Mouse (Mus musculus): ENCODE data around the gene Slc35a2. TPM values are rescaled to one million over a fixed set of nuclear protein-coding genes. Genes with fewer than 3 reads are reported as not detected.

Gene Slc35a2
- polyA plus RNA-seq (2015; fragmentation: Nextera tagmentation; extraction: Ambion mirVana): 45.0 and 47.0 TPM in 2 replicates

DNA sequence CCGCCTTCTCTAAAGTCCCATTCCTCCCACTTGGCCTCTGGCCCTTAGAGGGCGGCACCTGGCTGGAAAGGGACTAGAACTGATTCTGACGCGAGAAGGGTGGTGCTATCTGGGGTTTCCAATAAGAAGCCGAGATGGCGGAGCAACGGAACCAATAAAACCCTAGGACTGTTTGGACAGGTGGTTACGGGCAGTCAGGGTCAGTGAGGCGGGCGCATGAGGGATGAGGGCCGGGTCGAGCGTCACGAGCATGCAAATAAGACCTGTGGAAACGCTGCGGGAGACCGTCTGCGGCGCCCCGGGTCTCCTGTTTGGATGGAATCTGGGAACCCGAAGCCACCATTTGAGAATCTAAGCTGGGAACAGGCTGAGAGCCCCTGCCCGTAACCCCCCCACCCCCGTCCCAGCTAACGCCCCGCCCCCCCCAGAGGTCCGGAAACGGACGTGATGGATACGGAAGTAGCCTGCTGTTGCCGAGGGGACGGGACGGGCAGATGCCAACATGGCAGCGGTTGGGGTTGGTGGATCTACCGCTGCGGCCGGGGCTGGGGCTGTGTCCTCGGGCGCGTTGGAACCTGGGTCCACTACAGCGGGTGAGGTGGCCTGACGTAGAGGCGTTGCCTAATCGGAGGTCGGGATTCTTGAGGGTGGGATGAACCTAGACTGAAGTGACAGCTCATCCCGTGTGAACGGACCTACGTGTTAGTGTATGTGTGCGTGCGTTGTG, at the start of gene Slc35a2:
Gene Slc35a2, plus strand, starts transcription at position 188 of the 727 bp plus-strand sequence.
- H3K27ac ChIP-seq (ENCODE audit: low read length): peak within 1 kb of the TSS; percentile 91
- H3K27me3 ChIP-seq (ENCODE audit: control insufficient read depth, insufficient read depth, low read length): no peaks in the 10 kb centered on the region
- no peaks in the 10 kb centered on the region for H3K9me3 ChIP-seq (replicated peaks; ENCODE audit: control insufficient read depth, low read length)
- H3K36me3 ChIP-seq (ENCODE audit: control insufficient read depth, insufficient read depth, low read length): no peaks in the 10 kb centered on the region
- H3K4me3 ChIP-seq (replicated peaks; ENCODE audit: low read length): peak within 1 kb of the TSS; percentile 63
- H3K9ac ChIP-seq (ENCODE audit: low read length): peak within 1 kb of the TSS; percentile 63
- ATAC-seq (ENCODE audit: insufficient read depth, low FRiP score): peak; percentile 95
- 12% methylated on average over 49 of the region's 49 CpGs for WGBS
- H3K4me2 ChIP-seq (ENCODE audit: low read depth, low read length): peak within 1 kb of the TSS; percentile 54
- 0 out of 2 replicates have a peak, but pooled peaks cover 4% of the 10 kb centered on the region for H3K4me1 ChIP-seq (ENCODE audit: control insufficient read depth, insufficient read depth, low read length)

- H3K4me2 ChIP-seq (ENCODE audit: low read depth, low read length): no peak overlapping the region
- no peak for ATAC-seq (ENCODE audit: insufficient read depth, low FRiP score)
Observed at GRCm38 (mm10) chrX:7837146-7837545, 46.7 kb upstream of the Slc35a2 start.

GRCm38 (mm10) chrX:7840842-7841162, 43.0 kb upstream of the Slc35a2 start:
- WGBS: 13% methylated on average over 7 of the region's 7 CpGs
- H3K9ac ChIP-seq (ENCODE audit: low read length): no peak overlapping the region

More at GRCm38 (mm10) chrX:7837146-7837545, 46.7 kb upstream of the Slc35a2 start:
- Histone ChIP-seq H3K27ac (ENCODE audit: low read length) (no peak overlapping the region), H3K4me3 (replicated peaks; ENCODE audit: low read length) (no peak overlapping the region), H3K9me3 (replicated peaks; ENCODE audit: control insufficient read depth, low read length) (no peaks in the 10 kb centered on the region), H3K27me3 (ENCODE audit: control insufficient read depth, insufficient read depth, low read length) (no peaks in the 10 kb centered on the region), H3K36me3 (ENCODE audit: control insufficient read depth, insufficient read depth, low read length) (no peaks in the 10 kb centered on the region), H3K9ac (ENCODE audit: low read length) (no peak overlapping the region), H3K4me1 (ENCODE audit: control insufficient read depth, insufficient read depth, low read length) (no peaks in the 10 kb centered on the region)
- 60% methylated on average over 1 of the region's 1 CpGs for WGBS

DNA sequence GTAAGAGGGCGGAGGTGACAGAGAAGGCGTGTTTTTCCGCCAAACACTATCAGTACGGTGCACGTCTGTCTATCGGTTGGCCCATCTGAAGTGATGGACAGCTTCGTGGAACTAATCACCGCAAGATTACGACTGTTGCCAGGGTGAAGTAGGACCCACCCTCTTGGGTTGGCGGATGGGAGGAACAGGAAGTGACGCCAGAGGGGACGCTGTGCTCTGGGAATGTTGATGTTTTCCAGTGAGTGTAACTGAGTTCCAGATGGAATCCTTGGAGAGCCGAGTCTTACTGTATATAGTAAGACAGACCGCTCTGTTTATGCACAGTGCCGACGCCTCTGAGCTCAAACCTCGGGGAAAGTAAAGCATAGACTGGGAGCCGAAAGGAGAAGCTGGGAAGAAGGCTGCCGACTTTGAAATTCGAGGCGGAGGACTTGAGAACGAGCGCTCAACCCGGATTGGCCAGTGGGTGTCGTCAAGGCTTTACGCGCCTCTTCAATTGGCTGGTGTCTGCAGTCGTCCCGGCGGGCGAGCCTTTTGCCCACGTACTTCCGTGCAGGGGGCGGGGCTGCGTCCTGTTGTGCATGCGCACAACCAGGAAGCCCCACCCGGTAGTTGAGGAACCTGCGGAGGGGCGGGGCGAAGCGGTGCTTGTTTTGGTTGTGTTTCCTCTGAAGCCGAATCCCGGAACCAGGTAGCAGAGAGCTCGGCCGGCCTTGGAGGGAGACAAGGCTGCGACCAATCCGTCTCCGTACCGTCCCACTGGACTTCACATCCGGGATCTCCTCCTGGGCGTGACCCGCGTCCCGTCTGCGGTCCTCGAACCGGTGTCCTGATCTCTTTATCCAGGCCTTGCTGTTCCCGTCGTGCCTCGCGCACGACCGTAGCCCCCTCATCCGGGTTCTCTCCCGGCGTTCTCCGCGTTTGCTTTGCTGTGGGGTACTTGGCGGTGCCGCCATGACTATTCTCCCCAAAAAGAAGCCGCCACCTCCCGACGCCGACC, 42.4 kb upstream of the Slc35a2 start, which contains the start of gene Otud5:
Gene Otud5, plus strand, starts transcription at position 202 of the 1,000 bp plus-strand sequence.
- Histone ChIP-seq H3K9ac (ENCODE audit: low read length) (peak within 1 kb of the TSS; percentile 90), H3K36me3 (ENCODE audit: control insufficient read depth, insufficient read depth, low read length) (no peaks in the 10 kb centered on the region), H3K4me2 (ENCODE audit: low read depth, low read length) (peak within 1 kb of the TSS; percentile 62), H3K9me3 (replicated peaks; ENCODE audit: control insufficient read depth, low read length) (no peaks in the 10 kb centered on the region), H3K4me3 (replicated peaks; ENCODE audit: low read length) (peak within 1 kb of the TSS; percentile 67), H3K27ac (ENCODE audit: low read length) (peak within 1 kb of the TSS; percentile 95), H3K4me1 (ENCODE audit: control insufficient read depth, insufficient read depth, low read length) (0 out of 2 replicates have a peak, but pooled peaks cover 5% of the 10 kb centered on the region), H3K27me3 (ENCODE audit: control insufficient read depth, insufficient read depth, low read length) (no peaks in the 10 kb centered on the region)
- 13% methylated on average over 74 of the region's 74 CpGs for WGBS
- ATAC-seq (ENCODE audit: insufficient read depth, low FRiP score): peak; percentile 97

More at GRCm38 (mm10) chrX:7840842-7841162, 43.0 kb upstream of the Slc35a2 start:
- H3K27ac ChIP-seq (ENCODE audit: low read length): peak overlapping the region; percentile 71
- no peaks in the 10 kb centered on the region for H3K36me3 ChIP-seq (ENCODE audit: control insufficient read depth, insufficient read depth, low read length)
- no peaks in the 10 kb centered on the region for H3K9me3 ChIP-seq (replicated peaks; ENCODE audit: control insufficient read depth, low read length)
- no peaks in the 10 kb centered on the region for H3K27me3 ChIP-seq (ENCODE audit: control insufficient read depth, insufficient read depth, low read length)
- H3K4me2 ChIP-seq (ENCODE audit: low read depth, low read length): peak overlapping the region; percentile 53
- peak overlapping the region; percentile 41 for H3K4me3 ChIP-seq (replicated peaks; ENCODE audit: low read length)
- no peak for ATAC-seq (ENCODE audit: insufficient read depth, low FRiP score)
- 0 out of 2 replicates have a peak, but pooled peaks cover 5% of the 10 kb centered on the region for H3K4me1 ChIP-seq (ENCODE audit: control insufficient read depth, insufficient read depth, low read length)

DNA sequence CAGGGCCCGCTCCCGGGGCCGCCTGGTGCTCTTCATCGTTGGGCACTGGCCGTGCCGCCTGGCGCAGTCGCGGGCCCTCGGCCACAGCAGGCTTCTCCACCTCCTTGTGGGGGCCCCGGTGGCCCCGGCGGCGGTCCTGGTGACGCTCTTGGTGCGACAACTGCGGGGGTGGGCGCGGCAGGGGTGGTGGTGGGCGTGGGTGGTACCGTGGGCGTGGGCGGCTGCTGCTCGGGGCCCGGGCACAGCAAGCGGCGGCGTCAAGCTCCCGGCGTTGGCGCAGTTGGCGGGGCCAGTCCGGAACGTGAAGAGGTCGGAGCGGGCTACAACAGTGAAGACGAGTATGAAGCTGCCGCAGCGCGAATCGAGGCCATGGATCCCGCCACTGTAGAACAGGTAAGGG, 41.5 kb upstream of the Slc35a2 start:
- ATAC-seq (ENCODE audit: insufficient read depth, low FRiP score): no peak
- Histone ChIP-seq H3K36me3 (ENCODE audit: control insufficient read depth, insufficient read depth, low read length) (no peaks in the 10 kb centered on the region), H3K4me1 (ENCODE audit: control insufficient read depth, insufficient read depth, low read length) (0 out of 2 replicates have a peak, but pooled peaks cover 5% of the 10 kb centered on the region), H3K27ac (ENCODE audit: low read length) (peak overlapping the region; percentile 88), H3K4me2 (ENCODE audit: low read depth, low read length) (peak overlapping the region; percentile 62), H3K27me3 (ENCODE audit: control insufficient read depth, insufficient read depth, low read length) (no peaks in the 10 kb centered on the region), H3K9ac (ENCODE audit: low read length) (peak overlapping the region; percentile 90), H3K4me3 (replicated peaks; ENCODE audit: low read length) (peak overlapping the region; percentile 67), H3K9me3 (replicated peaks; ENCODE audit: control insufficient read depth, low read length) (no peaks in the 10 kb centered on the region)
- WGBS: 14% methylated on average over 37 of the region's 42 CpGs

DNA sequence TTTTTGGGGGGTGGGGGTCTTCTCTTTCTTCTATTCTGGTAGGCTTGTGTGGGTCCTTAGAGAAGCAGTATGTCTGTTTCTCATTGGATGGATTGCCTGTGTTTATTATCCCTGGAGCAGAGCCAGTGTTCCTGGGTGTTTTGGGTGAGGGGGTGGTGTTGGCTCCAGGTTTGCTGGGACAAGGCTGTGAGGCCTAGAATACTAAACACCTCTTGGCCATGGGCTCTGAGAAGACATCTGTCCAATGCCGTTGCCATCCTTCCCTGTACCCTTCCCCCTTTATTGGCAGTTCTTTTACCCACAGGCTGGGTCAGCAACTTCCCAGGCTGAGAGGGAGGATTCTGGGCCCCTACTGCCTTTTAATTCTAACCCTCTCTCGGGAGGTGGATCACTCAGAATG, 36.0 kb upstream of the Slc35a2 start:
- no peak overlapping the region for H3K27ac ChIP-seq (ENCODE audit: low read length)
- 70% methylated on average over 2 of the region's 2 CpGs for WGBS
- 0 out of 2 replicates have a peak, but pooled peaks cover 5% of the 10 kb centered on the region for H3K4me1 ChIP-seq (ENCODE audit: control insufficient read depth, insufficient read depth, low read length)
- H3K4me3 ChIP-seq (replicated peaks; ENCODE audit: low read length): no peak overlapping the region
- no peak overlapping the region for H3K4me2 ChIP-seq (ENCODE audit: low read depth, low read length)
- no peaks in the 10 kb centered on the region for H3K27me3 ChIP-seq (ENCODE audit: control insufficient read depth, insufficient read depth, low read length)
- H3K36me3 ChIP-seq (ENCODE audit: control insufficient read depth, insufficient read depth, low read length): no peaks in the 10 kb centered on the region
- no peak for ATAC-seq (ENCODE audit: insufficient read depth, low FRiP score)
- no peak overlapping the region for H3K9ac ChIP-seq (ENCODE audit: low read length)
- H3K9me3 ChIP-seq (replicated peaks; ENCODE audit: control insufficient read depth, low read length): no peaks in the 10 kb centered on the region

GRCm38 (mm10) chrX:7854578-7854977, 29.2 kb upstream of the Slc35a2 start:
- 48% methylated on average over 2 of the region's 2 CpGs for WGBS
- H3K4me2 ChIP-seq (ENCODE audit: low read depth, low read length): no peak overlapping the region
- no peak for ATAC-seq (ENCODE audit: insufficient read depth, low FRiP score)

GRCm38 (mm10) chrX:7859191-7859753, 24.6 kb upstream of the Slc35a2 start:
- Histone ChIP-seq H3K4me1 (ENCODE audit: control insufficient read depth, insufficient read depth, low read length) (no peaks in the 10 kb centered on the region), H3K9me3 (replicated peaks; ENCODE audit: control insufficient read depth, low read length) (no peaks in the 10 kb centered on the region), H3K27me3 (ENCODE audit: control insufficient read depth, insufficient read depth, low read length) (no peaks in the 10 kb centered on the region), H3K4me3 (replicated peaks; ENCODE audit: low read length) (no peak overlapping the region), H3K9ac (ENCODE audit: low read length) (no peak overlapping the region), H3K27ac (ENCODE audit: low read length) (no peak overlapping the region), H3K4me2 (ENCODE audit: low read depth, low read length) (no peak overlapping the region), H3K36me3 (ENCODE audit: control insufficient read depth, insufficient read depth, low read length) (no peaks in the 10 kb centered on the region)
- no peak for ATAC-seq (ENCODE audit: insufficient read depth, low FRiP score)
- 67% methylated on average over 3 of the region's 3 CpGs for WGBS

More at GRCm38 (mm10) chrX:7854578-7854977, 29.2 kb upstream of the Slc35a2 start:
- H3K36me3 ChIP-seq (ENCODE audit: control insufficient read depth, insufficient read depth, low read length): no peaks in the 10 kb centered on the region
- H3K27me3 ChIP-seq (ENCODE audit: control insufficient read depth, insufficient read depth, low read length): no peaks in the 10 kb centered on the region
- no peak overlapping the region for H3K4me3 ChIP-seq (replicated peaks; ENCODE audit: low read length)
- H3K9ac ChIP-seq (ENCODE audit: low read length): no peak overlapping the region
- H3K4me1 ChIP-seq (ENCODE audit: control insufficient read depth, insufficient read depth, low read length): no peaks in the 10 kb centered on the region
- H3K27ac ChIP-seq (ENCODE audit: low read length): no peak overlapping the region
- no peaks in the 10 kb centered on the region for H3K9me3 ChIP-seq (replicated peaks; ENCODE audit: control insufficient read depth, low read length)
